Mouse (Mus musculus): ENCODE results near the gene Sdhb. TPM values are rescaled to one million over a fixed set of nuclear protein-coding genes. Genes with fewer than 3 reads are reported as not detected.

The Sdhb gene
- total and polyA plus RNA-seq, 3 experiments: 292 to 414 (median 342) TPM

DNA sequence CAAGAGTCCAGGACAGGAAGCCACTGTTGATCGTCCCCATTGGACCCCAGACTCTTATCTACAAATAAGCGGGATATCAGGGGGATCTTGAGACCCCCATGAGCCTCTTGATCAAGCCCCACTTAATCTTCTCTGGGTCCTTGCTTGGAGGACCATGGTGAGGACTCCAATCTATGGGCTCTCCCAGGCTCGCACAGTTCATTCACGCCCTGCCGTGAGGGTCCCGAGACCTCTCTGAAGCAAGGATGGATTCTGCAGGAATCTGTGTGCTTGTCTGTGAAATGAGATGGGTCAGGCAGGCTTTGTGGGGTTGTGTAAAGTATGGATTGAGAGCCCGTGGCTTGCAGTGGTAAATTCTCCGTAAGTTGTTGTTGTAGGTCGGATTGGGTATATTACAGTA lies 49.6 kb upstream of the Sdhb start:
- H3K9me3 ChIP-seq (replicated peaks; ENCODE audit: insufficient read depth, low read length): no peaks in the 10 kb centered on the region
- H3K27me3 ChIP-seq (ENCODE audit: control insufficient read depth in 1 of 2, insufficient read depth in 2 of 2, low read length in 2 of 2): peaks cover 0 to 4% of the 10 kb centered on the region in 2 experiments; a peak in 2 of 4 replicates
- no peaks in the 10 kb centered on the region for H3K79me2 ChIP-seq (ENCODE audit: control insufficient read depth, insufficient read depth, low read length, poor library complexity)
- no peak for DNase-seq (ENCODE audit: low read depth, low spot score)
- H3K4me3 ChIP-seq (ENCODE audit: control insufficient read depth in 1 of 2, insufficient read depth in 1 of 2, low read depth in 2 of 2, low read length in 2 of 2): no peak overlapping the region
- H3K36me3 ChIP-seq (ENCODE audit: control insufficient read depth in 1 of 2, insufficient read depth in 2 of 2, low read length in 2 of 2): no peaks in the 10 kb centered on the region
- H3K9ac ChIP-seq (ENCODE audit: control insufficient read depth, low read depth, low read length, poor library complexity, severe bottlenecking): no peak overlapping the region
- TF ChIP-seq KAT2A (conservative IDR thresholded peaks at IDR 0.05; ENCODE audit: low read depth, low read length): no peak
- no peak for TF ChIP-seq TCF12 (IDR thresholded peaks at IDR 0.05; ENCODE audit: low read depth, low read length)
- no peak for TF ChIP-seq POLR2AphosphoS5 (IDR thresholded peaks at IDR 0.05; ENCODE audit: borderline replicate concordance, low read depth, low read length)
- no peak for TF ChIP-seq POLR2A (IDR thresholded peaks at IDR 0.05; ENCODE audit: control insufficient read depth in 1 of 2, insufficient read depth in 1 of 2, low read depth in 1 of 2, low read length in 2 of 2, poor library complexity in 1 of 2)
- TF ChIP-seq NRF1 (IDR thresholded peaks at IDR 0.05; ENCODE audit: insufficient read depth, low read depth, low read length, poor library complexity, severe bottlenecking): no peak
- no peak for TF ChIP-seq SIN3A (IDR thresholded peaks at IDR 0.05; ENCODE audit: low read length)
- TF ChIP-seq TAL1 (IDR thresholded peaks at IDR 0.05; ENCODE audit: low read length): no peak
- no peak overlapping the region for H3K27ac ChIP-seq (ENCODE audit: control insufficient read depth, low read depth, low read length)
- H3K4me1 ChIP-seq (ENCODE audit: control insufficient read depth in 1 of 2, insufficient read depth in 2 of 2, low read length in 2 of 2): peaks cover 0 to under 1% of the 10 kb centered on the region in 2 experiments; a peak in 1 of 4 replicates

DNA sequence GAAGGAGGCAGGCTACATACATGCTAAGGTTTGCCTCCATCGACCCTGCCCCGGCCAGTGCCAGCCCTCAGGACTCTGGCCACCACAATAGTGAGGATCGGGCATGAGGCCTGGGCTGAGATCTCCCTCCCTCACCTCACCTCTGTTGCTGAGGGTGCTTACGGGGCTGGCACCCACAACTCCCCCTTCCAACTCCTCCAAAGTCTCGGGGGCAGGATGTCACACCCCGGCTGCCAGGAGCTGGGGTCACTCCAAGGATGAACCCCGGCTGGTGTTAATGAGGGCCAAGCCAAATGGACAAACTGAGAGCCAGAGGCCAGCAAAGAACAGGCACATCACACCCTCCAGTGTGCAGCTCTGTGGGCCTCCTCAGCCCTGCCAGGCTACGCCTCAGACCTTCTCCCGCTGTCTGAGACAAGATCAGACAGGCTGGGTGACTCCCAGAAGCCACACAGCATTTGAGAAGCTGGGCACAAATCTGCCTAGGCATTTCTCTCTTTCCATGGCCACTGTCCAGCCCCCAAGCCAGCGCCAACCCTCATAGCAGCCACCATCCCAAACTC lies 48.7 kb upstream of the Sdhb start:
- no peak overlapping the region for H3K27ac ChIP-seq (ENCODE audit: control insufficient read depth, low read depth, low read length)
- no peak overlapping the region for H3K9ac ChIP-seq (ENCODE audit: control insufficient read depth, low read depth, low read length, poor library complexity, severe bottlenecking)
- H3K4me1 ChIP-seq (ENCODE audit: control insufficient read depth in 1 of 2, insufficient read depth in 2 of 2, low read length in 2 of 2): no peaks in the 10 kb centered on the region
- H3K9me3 ChIP-seq (replicated peaks; ENCODE audit: insufficient read depth, low read length): no peaks in the 10 kb centered on the region
- H3K27me3 ChIP-seq (ENCODE audit: control insufficient read depth in 1 of 2, insufficient read depth in 2 of 2, low read length in 2 of 2): peaks cover 0 to 4% of the 10 kb centered on the region in 2 experiments; a peak in 2 of 4 replicates
- H3K36me3 ChIP-seq (ENCODE audit: control insufficient read depth in 1 of 2, insufficient read depth in 2 of 2, low read length in 2 of 2): no peaks in the 10 kb centered on the region
- DNase-seq (ENCODE audit: low read depth, low spot score): no peak
- TF ChIP-seq GATA1 (IDR thresholded peaks at IDR 0.05; ENCODE audit: low read depth, low read length) (no peak), CTCF (IDR thresholded peaks at IDR 0.05 in 2 of 3, conservative IDR thresholded peaks at IDR 0.05 in 1 of 3; ENCODE audit: control insufficient read depth in 1 of 3, insufficient read depth in 1 of 3, low read depth in 2 of 3, low read length in 3 of 3, poor library complexity in 1 of 3, severe bottlenecking in 1 of 3) (no peak)
- no peaks in the 10 kb centered on the region for H3K79me2 ChIP-seq (ENCODE audit: control insufficient read depth, insufficient read depth, low read length, poor library complexity)
- H3K4me3 ChIP-seq (ENCODE audit: control insufficient read depth in 1 of 2, insufficient read depth in 1 of 2, low read depth in 2 of 2, low read length in 2 of 2): no peak overlapping the region

DNA sequence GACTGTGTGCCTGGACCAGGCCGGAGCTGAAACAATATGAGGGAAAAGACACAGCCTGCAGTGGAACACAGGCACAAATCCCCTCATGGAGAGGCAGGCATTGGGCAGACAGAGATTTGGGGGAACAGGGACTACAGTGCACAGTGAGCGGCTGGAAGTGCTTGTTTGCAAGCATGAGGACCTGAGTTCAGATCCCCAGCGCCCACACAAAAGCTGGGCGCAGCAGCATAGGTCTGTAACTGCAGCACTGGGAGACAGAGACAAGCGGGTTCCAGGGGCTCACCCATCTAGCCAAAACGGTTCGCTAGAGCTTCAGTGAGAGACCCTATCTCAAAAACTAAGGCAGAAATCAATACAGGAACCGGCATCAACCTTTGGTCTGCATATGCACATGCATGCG lies 47.4 kb upstream of the Sdhb start:
- Histone ChIP-seq H3K27ac (ENCODE audit: control insufficient read depth, low read depth, low read length) (no peak overlapping the region), H3K9ac (ENCODE audit: control insufficient read depth, low read depth, low read length, poor library complexity, severe bottlenecking) (no peak overlapping the region), H3K4me3 (ENCODE audit: control insufficient read depth in 1 of 2, insufficient read depth in 1 of 2, low read depth in 2 of 2, low read length in 2 of 2) (no peak overlapping the region), H3K4me1 (ENCODE audit: control insufficient read depth in 1 of 2, insufficient read depth in 2 of 2, low read length in 2 of 2) (no peaks in the 10 kb centered on the region), H3K36me3 (ENCODE audit: control insufficient read depth in 1 of 2, insufficient read depth in 2 of 2, low read length in 2 of 2) (no peaks in the 10 kb centered on the region), H3K27me3 (ENCODE audit: control insufficient read depth in 1 of 2, insufficient read depth in 2 of 2, low read length in 2 of 2) (peaks cover 0 to 4% of the 10 kb centered on the region in 2 experiments; a peak in 2 of 4 replicates), H3K79me2 (ENCODE audit: control insufficient read depth, insufficient read depth, low read length, poor library complexity) (no peaks in the 10 kb centered on the region), H3K9me3 (replicated peaks; ENCODE audit: insufficient read depth, low read length) (no peaks in the 10 kb centered on the region)
- DNase-seq (ENCODE audit: low read depth, low spot score): no peak
- no peak for TF ChIP-seq UBTF (IDR thresholded peaks at IDR 0.05; ENCODE audit: borderline replicate concordance, insufficient read depth, low read depth, low read length)
- no peak for TF ChIP-seq GABPA (IDR thresholded peaks at IDR 0.05; ENCODE audit: low read depth, low read length)
- TF ChIP-seq MYC (IDR thresholded peaks at IDR 0.05; ENCODE audit: low read depth, low read length): no peak
- no peak for TF ChIP-seq BHLHE40 (IDR thresholded peaks at IDR 0.05; ENCODE audit: borderline replicate concordance, low read depth, low read length)
- no peak for TF ChIP-seq CHD1 (IDR thresholded peaks at IDR 0.05; ENCODE audit: low read depth, low read length)
- TF ChIP-seq ETS1 (IDR thresholded peaks at IDR 0.05; ENCODE audit: low read depth, low read length): no peak
- TF ChIP-seq EP300 (IDR thresholded peaks at IDR 0.05; ENCODE audit: low read depth in 1 of 2, low read length in 2 of 2): no peak
- no peak for TF ChIP-seq GATA1 (IDR thresholded peaks at IDR 0.05; ENCODE audit: low read depth, low read length)
- no peak for TF ChIP-seq MEF2A (IDR thresholded peaks at IDR 0.05; ENCODE audit: extremely low read depth, insufficient replicate concordance, low read depth, low read length, poor library complexity, severe bottlenecking)
- TF ChIP-seq SMC3 (IDR thresholded peaks at IDR 0.05; ENCODE audit: low read depth, low read length): no peak
- no peak for TF ChIP-seq ZNF384 (IDR thresholded peaks at IDR 0.05; ENCODE audit: low read depth, low read length)
- TF ChIP-seq USF2 (IDR thresholded peaks at IDR 0.05; ENCODE audit: borderline replicate concordance in 1 of 2, insufficient read depth in 1 of 2, low read depth in 1 of 2, low read length in 2 of 2): no peak
- TF ChIP-seq ELF1 (IDR thresholded peaks at IDR 0.05; ENCODE audit: low read depth, low read length): no peak
- no peak for TF ChIP-seq MAX (IDR thresholded peaks at IDR 0.05; ENCODE audit: low read length)
- TF ChIP-seq MYB (IDR thresholded peaks at IDR 0.05; ENCODE audit: low read depth, low read length): no peak
- TF ChIP-seq CTCF (IDR thresholded peaks at IDR 0.05 in 2 of 3, conservative IDR thresholded peaks at IDR 0.05 in 1 of 3; ENCODE audit: control insufficient read depth in 1 of 3, insufficient read depth in 1 of 3, low read depth in 2 of 3, low read length in 3 of 3, poor library complexity in 1 of 3, severe bottlenecking in 1 of 3): no peak
- no peak for TF ChIP-seq TCF12 (IDR thresholded peaks at IDR 0.05; ENCODE audit: low read depth, low read length)
- no peak for TF ChIP-seq USF1 (IDR thresholded peaks at IDR 0.05; ENCODE audit: low read depth, low read length)
